ENCODE assay signal across 39 mouse cellular contexts in the genomic region with DNA sequence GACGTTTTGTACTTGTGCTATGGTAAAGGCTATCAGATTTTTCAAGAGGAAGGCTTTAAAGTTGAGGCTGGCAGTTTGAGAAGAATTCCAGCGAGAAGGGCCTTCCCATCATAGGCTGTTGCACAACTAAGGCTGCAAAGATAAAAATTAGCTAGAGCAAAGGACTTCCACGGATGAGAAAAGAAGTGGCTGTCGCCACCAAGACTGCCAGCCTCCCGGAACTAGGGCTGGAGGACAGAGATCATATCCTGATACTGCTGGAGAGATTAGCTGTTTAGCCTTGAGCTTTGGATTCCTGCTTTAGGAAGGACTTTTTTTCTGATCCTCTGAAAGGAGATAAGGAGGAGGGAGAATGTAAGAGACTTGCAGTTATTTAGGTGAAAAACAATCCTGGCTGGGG. TPM values are rescaled to one million over a fixed set of nuclear protein-coding genes. Genes with fewer than 3 reads are reported as not detected.
DNase-seq lines count a peak whose midpoint lies in the region; ATAC-seq and TF ChIP-seq lines count a peak whose summit lies in the region.
"Had no signal": no experiment of that assay in that cellular context is flagged by ENCODE, and none has a peak within 500 bp of the region (broad histone marks: within the 10 kb centered on the region; RNA-seq: fewer than 3 reads in every experiment).

No protein-coding gene starts in this region.

- no peak overlapping the region for H3K4me2 ChIP-seq in lung, embryonic 14.5 days
- H3K4me2 ChIP-seq: embryonic facial prominence, embryonic 13.5 days; forebrain, embryonic 15.5 days; heart, embryonic 11.5 days; hindbrain, embryonic 12.5 days; limb, embryonic 15.5 days; midbrain, embryonic 11.5 days had no signal

- no peaks in the 10 kb centered on the region for H3K9me3 ChIP-seq in lung, embryonic 14.5 days (ENCODE audit: low read depth, low read length)
- H3K9me3 ChIP-seq in heart, embryonic 10.5 days = no peaks in the 10 kb centered on the region
- H3K9me3 ChIP-seq: embryonic facial prominence, embryonic 13.5 days; forebrain, embryonic 10.5 days; forebrain, embryonic 15.5 days; G1E; hindbrain, embryonic 12.5 days; limb, embryonic 10.5 days; limb, embryonic 15.5 days had no signal

- 27% methylated on average over 5 of the region's 5 CpGs for WGBS in lung, embryonic 14.5 days
- 20% methylated on average over 5 of the region's 5 CpGs for WGBS in small intestine, adult 2 months
- WGBS in heart, embryonic 10.5 days = 16% methylated on average over 5 of the region's 5 CpGs

- H3K27ac ChIP-seq in lung, embryonic 14.5 days (ENCODE audit: low read depth) = no peak overlapping the region
- H3K27ac ChIP-seq in small intestine, adult 2 months (ENCODE audit: insufficient read depth, low read depth, low read length) = peak overlapping the region; percentile 67
- H3K27ac ChIP-seq in heart, embryonic 10.5 days = no peak overlapping the region
- H3K27ac ChIP-seq: embryonic facial prominence, embryonic 13.5 days; forebrain, embryonic 10.5 days; forebrain, embryonic 15.5 days; hindbrain, embryonic 12.5 days; hindbrain, postnatal 0 days; kidney, postnatal 0 days; limb, embryonic 10.5 days; limb, embryonic 15.5 days; liver, embryonic 14.5 days had no signal

- H3K4me1 ChIP-seq in lung, embryonic 14.5 days (ENCODE audit: insufficient read depth) = no peaks in the 10 kb centered on the region
- H3K4me1 ChIP-seq in small intestine, adult 2 months (ENCODE audit: control insufficient read depth, insufficient read depth, insufficient read length, low read length) = peaks cover 7% of the 10 kb centered on the region
- H3K4me1 ChIP-seq in heart, embryonic 10.5 days = peaks cover 16% of the 10 kb centered on the region; the same call in 1 of the 2 replicates
- H3K4me1 ChIP-seq: forebrain, embryonic 10.5 days; forebrain, embryonic 15.5 days; hindbrain, embryonic 12.5 days; limb, embryonic 10.5 days; limb, embryonic 15.5 days had no signal

- TF ChIP-seq CTCF in lung, embryonic 14.5 days (IDR thresholded peaks at IDR 0.05; ENCODE audit: low read depth) = no peak
- TF ChIP-seq CTCF in small intestine, adult 2 months (IDR thresholded peaks at IDR 0.05; ENCODE audit: extremely low read depth, insufficient read length, insufficient replicate concordance, low read depth, low read length) = no peak

- peak; percentile 51 for DNase-seq in adrenal gland, adult 2 months
- no peak for DNase-seq in adrenal gland, postnatal 25 days
- peak; percentile 34 for DNase-seq in lung, embryonic 14.5 days
- DNase-seq in lung, postnatal 25 days (ENCODE audit: low spot score) = no peak
- peak; percentile 35 to 40 for DNase-seq in adrenal gland, postnatal 36 days
- no peak for DNase-seq in heart, embryonic 10.5 days (ENCODE audit: low spot score)
- DNase-seq: cerebellum, adult 18-20 months; cerebellum, postnatal 10 days; gastrocnemius, postnatal 25 days; heart, adult 11 months; heart, postnatal 36 days; kidney, adult 18-20 months; layer of hippocampus, postnatal 36 days; lung, postnatal 14 days had no signal

- H3K9ac ChIP-seq in lung, embryonic 14.5 days = no peak overlapping the region
- H3K9ac ChIP-seq: embryonic facial prominence, embryonic 13.5 days; forebrain, embryonic 15.5 days; hindbrain, embryonic 12.5 days; limb, embryonic 15.5 days; liver, embryonic 14.5 days had no signal

- no peaks in the 10 kb centered on the region for H3K27me3 ChIP-seq in lung, embryonic 14.5 days (ENCODE audit: insufficient read depth, low read length)
- no peaks in the 10 kb centered on the region for H3K27me3 ChIP-seq in small intestine, adult 2 months (ENCODE audit: control insufficient read depth, insufficient read depth, low read length)
- H3K27me3 ChIP-seq in heart, embryonic 10.5 days (ENCODE audit: insufficient read depth, poor library complexity, severe bottlenecking) = no peaks in the 10 kb centered on the region
- H3K27me3 ChIP-seq: embryonic facial prominence, embryonic 13.5 days; forebrain, embryonic 15.5 days; hindbrain, embryonic 12.5 days; limb, embryonic 15.5 days had no signal

- TF ChIP-seq POLR2A in small intestine, adult 2 months (IDR thresholded peaks at IDR 0.05; ENCODE audit: low read depth, low read length) = no peak

- no peak overlapping the region for H3K4me3 ChIP-seq in lung, embryonic 14.5 days (ENCODE audit: low read depth, low read length)
- H3K4me3 ChIP-seq in small intestine, adult 2 months (ENCODE audit: low read depth, low read length) = no peak overlapping the region
- H3K4me3 ChIP-seq in heart, embryonic 10.5 days = no peak overlapping the region
- H3K4me3 ChIP-seq: embryonic facial prominence, embryonic 13.5 days; forebrain, embryonic 10.5 days; forebrain, embryonic 15.5 days; hindbrain, embryonic 12.5 days; limb, embryonic 10.5 days; limb, embryonic 15.5 days had no signal

- ATAC-seq in lung, embryonic 14.5 days (ENCODE audit: insufficient read depth) = no peak
- ATAC-seq: forebrain, embryonic 15.5 days; hindbrain, postnatal 0 days; midbrain, embryonic 16.5 days had no signal

- H3K36me3 ChIP-seq in lung, embryonic 14.5 days (ENCODE audit: insufficient read depth) = no peaks in the 10 kb centered on the region
- no peaks in the 10 kb centered on the region for H3K36me3 ChIP-seq in small intestine, adult 2 months (ENCODE audit: control insufficient read depth, insufficient read depth, low read length)
- H3K36me3 ChIP-seq in heart, embryonic 10.5 days = no peaks in the 10 kb centered on the region
- H3K36me3 ChIP-seq: embryonic facial prominence, embryonic 13.5 days; forebrain, embryonic 10.5 days; forebrain, embryonic 15.5 days; hindbrain, embryonic 12.5 days; limb, embryonic 10.5 days; limb, embryonic 15.5 days had no signal

RNA-seq across cellular contexts. Expression of a gene that starts 28.4 kb away (rescaled TPM):
- 100 to 1,000 TPM in 1 of 2 experiments, 10 to 100 TPM in 1; 64.8 to 108 TPM for total RNA-seq in adrenal gland, adult 2 months (2021)
- 0.32 and 0.44 TPM in 2 replicates for polyA plus RNA-seq in adrenal gland, adult 2 months (2012; rRNA removed)
- 81.8 and 83.2 TPM in 2 replicates for total RNA-seq in adrenal gland, postnatal 25 days (2021)
- polyA plus RNA-seq in lung, embryonic 14.5 days (2014; fragmentation: Nextera tagmentation; extraction: Ambion mirVana) = 92.2 and 97.4 TPM in 2 replicates
- 10 to 100 TPM; 78.1 to 95.5 TPM for total RNA-seq in adrenal gland, postnatal 36 days (2021)
- 0.22 and 0.34 TPM in 2 replicates for polyA plus RNA-seq in small intestine, adult 2 months (2012; rRNA removed)
- polyA plus RNA-seq in heart, embryonic 10.5 days (2016; fragmentation: Nextera tagmentation; extraction: Ambion mirVana) = 62.5 and 75.2 TPM in 2 replicates

RNA-seq across cellular contexts. Expression of a gene that starts 31.4 kb away (rescaled TPM):
- total RNA-seq in adrenal gland, adult 2 months (2021) = not detected
- not detected in 2 replicates for polyA plus RNA-seq in adrenal gland, adult 2 months (2012; rRNA removed)
- total RNA-seq in adrenal gland, postnatal 25 days (2021) = not detected in 2 replicates
- polyA plus RNA-seq in lung, embryonic 14.5 days (2014; fragmentation: Nextera tagmentation; extraction: Ambion mirVana) = not detected in 2 replicates
- not detected for total RNA-seq in adrenal gland, postnatal 36 days (2021)
- not detected in 2 replicates for polyA plus RNA-seq in small intestine, adult 2 months (2012; rRNA removed)
- polyA plus RNA-seq in heart, embryonic 10.5 days (2016; fragmentation: Nextera tagmentation; extraction: Ambion mirVana) = not detected in 2 replicates
- total RNA-seq: common myeloid progenitor, adult 5-6 weeks; G1E; gastrocnemius, adult 18-20 months; gastrocnemius, postnatal 25 days; heart, postnatal 36 days; hindbrain, postnatal 0 days; layer of hippocampus, postnatal 36 days; megakaryocyte, adult 5-6 weeks; neutrophil, adult 5-6 weeks had no signal
- polyA plus RNA-seq: brain, embryonic 14.5 days; embryonic facial prominence, embryonic 13.5 days; forebrain, embryonic 10.5 days; forebrain, embryonic 15.5 days; frontal cortex, adult 2 months; G1E; heart, embryonic 11.5 days; heart, embryonic 16.5 days; hindbrain, embryonic 12.5 days; hindbrain, postnatal 0 days; kidney, postnatal 0 days; large intestine, adult 2 months; limb, embryonic 10.5 days; limb, embryonic 15.5 days; midbrain, embryonic 11.5 days; midbrain, embryonic 16.5 days; neural tube, embryonic 11.5 days; stomach, embryonic 14.5 days; testis, adult 2 months had no signal

Comparison
In these comparisons a context has a peak if more than half of its experiments do, and no peak if none do; other contexts are left out.
1. DNase-seq: peak in adrenal gland, adult 2 months (single experiment), lung, embryonic 14.5 days (single experiment) and adrenal gland, postnatal 36 days (2 of 2); none in adrenal gland, postnatal 25 days (single experiment), lung, postnatal 25 days (single experiment) and heart, embryonic 10.5 days (single experiment).
2. RNA of a gene that starts 28.4 kb away (polyA plus RNA-seq): 92.2 to 97.4 TPM in lung, embryonic 14.5 days and 62.5 to 75.2 TPM in heart, embryonic 10.5 days; 0.32 to 0.44 TPM in adrenal gland, adult 2 months and 0.22 to 0.34 TPM in small intestine, adult 2 months; every median in the first group is over 10 times any median in the second.